Mouse (Mus musculus): ENCODE results near the gene Plppr1. TPM values are rescaled to one million over a fixed set of nuclear protein-coding genes. Genes with fewer than 3 reads are reported as not detected.
A peak's percentile ranks its signal among the peaks of the same experiment; 100 is the strongest.

Plppr1 gene
- total RNA-seq, 2 experiments from 2014 or later, result not detected

- TF ChIP-seq CTCF (IDR thresholded peaks at IDR 0.05), result no peak
- H3K4me3 ChIP-seq, result no peak overlapping the region
- no peak overlapping the region for H3K27ac ChIP-seq
- intact Hi-C loops (cut with DNase I), result no loop called here
- DNase-seq, result no peak
Observed at GRCm38 (mm10) chr4:49156781-49157180, 97.7 kb downstream of the Plppr1 start.

GRCm38 (mm10) chr4:49163285-49163684 is 104.2 kb downstream of the Plppr1 start:
- TF ChIP-seq CTCF (IDR thresholded peaks at IDR 0.05), result no peak
- no peak for DNase-seq
- intact Hi-C loops (cut with DNase I), result no loop called here
- Histone ChIP-seq H3K4me3 (no peak overlapping the region), H3K27ac (no peak overlapping the region)

DNA sequence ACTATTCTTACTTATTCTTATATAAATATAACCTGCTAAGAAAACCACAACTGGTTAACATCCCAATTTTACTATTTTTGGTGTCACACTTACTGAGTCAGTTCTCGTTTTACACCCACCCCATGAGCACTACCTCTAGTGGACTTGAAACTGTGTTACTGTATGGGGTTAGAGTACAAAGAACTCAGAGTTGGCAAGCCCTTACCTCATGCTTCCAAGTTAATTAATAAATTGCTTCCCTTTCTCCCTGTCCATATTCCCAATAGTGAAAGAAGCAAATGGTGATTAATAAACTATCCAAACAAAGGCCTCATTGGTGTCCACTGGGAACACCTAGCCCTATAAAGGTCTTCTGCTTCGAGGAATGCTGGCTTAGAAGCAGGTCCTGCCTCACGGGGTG is 107.3 kb downstream of the Plppr1 start:
- DNase-seq, result no peak
- intact Hi-C loops (cut with DNase I), result no loop called here
- Histone ChIP-seq H3K4me3 (no peak overlapping the region), H3K27ac (no peak overlapping the region)
- TF ChIP-seq CTCF (IDR thresholded peaks at IDR 0.05), result no peak

DNA sequence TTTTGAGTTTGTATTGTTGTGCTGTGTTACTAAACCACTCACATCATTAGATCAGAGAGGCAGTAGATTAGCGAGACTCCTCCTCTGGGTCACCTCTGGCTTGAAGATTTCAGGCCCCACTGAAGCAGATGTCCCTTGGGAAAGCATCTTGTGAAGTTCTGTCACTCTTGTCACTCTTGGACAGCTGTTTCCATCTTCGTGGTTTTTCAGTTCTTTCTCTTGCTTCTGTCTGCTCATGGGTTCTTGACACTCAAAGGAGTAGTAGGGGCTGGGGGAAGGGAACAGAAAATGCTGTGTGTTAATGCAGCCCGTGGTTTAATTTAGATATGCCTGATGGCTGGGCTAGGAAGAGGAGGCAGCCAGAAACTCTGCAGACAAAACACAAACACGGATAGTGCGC is 108.0 kb downstream of the Plppr1 start:
- TF ChIP-seq CTCF (IDR thresholded peaks at IDR 0.05), result no peak
- no peak for DNase-seq
- intact Hi-C loops (cut with DNase I), result no loop called here
- Histone ChIP-seq H3K4me3 (no peak overlapping the region), H3K27ac (no peak overlapping the region)

- no peak overlapping the region for H3K27ac ChIP-seq
- intact Hi-C loops (cut with DNase I), result no loop called here
- H3K4me3 ChIP-seq, result no peak overlapping the region
- DNase-seq, result no peak
- no peak for TF ChIP-seq CTCF (IDR thresholded peaks at IDR 0.05)
Observed at GRCm38 (mm10) chr4:49169498-49169897, 110.4 kb downstream of the Plppr1 start.

GRCm38 (mm10) chr4:49178101-49178500 is 119.0 kb downstream of the Plppr1 start:
- Histone ChIP-seq H3K4me3 (no peak overlapping the region), H3K27ac (no peak overlapping the region)
- intact Hi-C loops (cut with DNase I), result no loop called here
- TF ChIP-seq CTCF (IDR thresholded peaks at IDR 0.05), result no peak
- DNase-seq, result no peak

GRCm38 (mm10) chr4:49178891-49179290 is 119.8 kb downstream of the Plppr1 start:
- no peak for DNase-seq
- Histone ChIP-seq H3K4me3 (no peak overlapping the region), H3K27ac (no peak overlapping the region)
- no peak for TF ChIP-seq CTCF (IDR thresholded peaks at IDR 0.05)
- intact Hi-C loops (cut with DNase I), result no loop called here

DNA sequence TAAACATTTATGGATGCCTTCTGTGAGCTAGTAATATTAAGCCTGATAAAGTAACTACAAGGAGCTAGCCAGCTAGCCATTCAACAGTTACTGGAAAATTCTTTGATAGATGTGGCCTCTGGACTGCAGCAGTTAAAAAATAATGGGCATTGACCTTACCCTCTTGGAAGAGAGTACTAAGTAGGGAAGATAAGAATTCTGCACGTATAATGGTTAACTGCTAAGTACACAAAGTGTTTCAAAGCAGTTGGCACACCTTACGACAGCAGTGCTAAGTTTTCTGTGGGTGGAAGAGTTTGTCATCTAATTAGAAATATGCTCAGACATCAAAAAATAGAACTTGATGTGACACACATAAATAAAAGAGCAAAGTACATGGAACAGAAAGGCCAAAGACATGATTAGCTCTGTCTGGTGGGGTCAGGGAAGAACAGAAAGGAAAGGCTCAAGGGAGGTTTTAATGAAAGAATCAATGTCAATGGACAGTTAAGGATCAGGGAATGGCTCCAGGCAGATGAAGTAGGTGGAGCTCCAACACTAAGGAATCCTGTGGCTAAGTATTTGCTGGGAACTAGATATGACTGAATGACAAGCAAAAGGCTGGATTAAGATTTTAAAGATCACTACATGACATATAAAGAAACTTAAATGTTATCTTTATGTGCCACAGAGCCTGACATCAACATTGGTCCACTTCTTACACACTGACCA is 120.6 kb downstream of the Plppr1 start:
- intact Hi-C loops (cut with DNase I), result no loop called here
- no peak overlapping the region for H3K4me3 ChIP-seq
- DNase-seq, result no peak
- no peak for TF ChIP-seq CTCF (IDR thresholded peaks at IDR 0.05)
- no peak overlapping the region for H3K27ac ChIP-seq

DNA sequence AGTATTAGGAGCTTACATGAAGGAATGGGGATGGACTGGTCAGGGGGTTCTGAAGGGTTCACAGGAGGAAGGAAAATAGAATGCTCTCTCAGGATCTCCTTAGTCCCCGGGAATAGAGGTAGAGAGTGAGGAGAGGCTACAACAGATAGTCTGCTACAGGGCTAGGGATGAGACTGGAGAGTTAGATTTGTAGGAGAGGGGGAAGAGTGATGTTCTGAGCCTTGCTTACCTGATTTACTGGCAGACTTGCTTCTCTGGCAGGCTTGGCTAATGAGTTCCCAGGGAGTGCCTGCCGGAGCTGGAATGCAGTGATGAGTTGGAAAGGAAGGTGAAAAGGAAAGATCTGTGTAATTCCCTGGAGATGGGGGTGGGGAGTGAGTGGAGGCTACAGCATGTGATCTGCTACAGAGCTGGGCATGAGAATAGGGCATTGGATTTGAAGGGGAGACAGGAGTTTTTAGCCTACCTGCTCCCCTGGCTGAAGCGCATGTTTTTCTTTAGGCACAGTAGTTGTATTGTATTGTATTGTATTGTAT is 131.0 kb downstream of the Plppr1 start:
- no peak for DNase-seq
- Histone ChIP-seq H3K27ac (no peak overlapping the region), H3K4me3 (no peak overlapping the region)
- TF ChIP-seq CTCF (IDR thresholded peaks at IDR 0.05), result no peak
- intact Hi-C loops (cut with DNase I), result no loop called here

- intact Hi-C loops (cut with DNase I), result no loop called here
- TF ChIP-seq CTCF (IDR thresholded peaks at IDR 0.05), result no peak
- no peak overlapping the region for H3K4me3 ChIP-seq
- H3K27ac ChIP-seq, result no peak overlapping the region
- DNase-seq, result no peak
Observed at GRCm38 (mm10) chr4:49197125-49197747, 138.2 kb downstream of the Plppr1 start.

DNA sequence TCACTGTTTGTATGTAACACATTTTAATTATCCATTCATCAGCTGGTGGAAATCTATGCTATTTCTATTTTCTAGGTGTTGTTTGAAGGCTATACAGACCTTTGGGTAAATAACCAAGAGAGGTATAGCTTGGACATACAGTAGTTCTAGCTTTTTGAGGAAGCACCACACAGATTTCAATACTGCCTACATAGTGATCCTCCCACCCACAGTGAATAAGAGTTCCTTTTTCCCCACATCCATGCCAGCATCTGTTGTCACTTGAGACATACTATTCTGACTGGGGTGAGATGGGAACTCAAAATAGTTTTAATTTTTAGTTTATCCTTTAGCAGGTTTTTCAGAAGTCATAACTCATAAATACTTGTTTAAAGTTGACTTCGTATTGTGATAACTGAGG is 151.4 kb downstream of the Plppr1 start:
- Histone ChIP-seq H3K27ac (no peak overlapping the region), H3K4me3 (no peak overlapping the region)
- no peak for TF ChIP-seq CTCF (IDR thresholded peaks at IDR 0.05)
- intact Hi-C loops (cut with DNase I), result no loop called here
- DNase-seq, result no peak

DNA sequence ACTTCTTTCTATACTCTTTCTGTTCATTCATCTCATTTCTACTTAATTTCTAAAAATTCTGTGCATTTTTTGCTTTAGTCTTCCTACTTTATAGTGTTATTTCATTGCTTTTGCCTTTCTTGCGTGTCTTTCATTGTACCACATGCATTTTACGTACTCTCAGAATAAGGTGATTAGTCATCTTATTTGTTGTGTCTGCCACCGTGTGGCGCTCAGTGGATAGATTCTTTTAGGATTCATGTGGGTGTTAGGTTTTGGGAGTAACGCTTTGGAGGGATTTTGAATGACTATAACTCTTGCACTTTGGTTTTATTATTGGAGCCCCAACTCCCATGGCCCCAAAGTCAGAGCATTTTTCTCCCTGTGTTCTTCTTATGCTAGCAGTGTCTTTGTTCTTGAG is 152.5 kb downstream of the Plppr1 start:
- no peak for DNase-seq
- Histone ChIP-seq H3K4me3 (no peak overlapping the region), H3K27ac (no peak overlapping the region)
- intact Hi-C loops (cut with DNase I), result no loop called here
- TF ChIP-seq CTCF (IDR thresholded peaks at IDR 0.05), result peak; percentile 7; the same call in 1 of the 2 replicates

DNA sequence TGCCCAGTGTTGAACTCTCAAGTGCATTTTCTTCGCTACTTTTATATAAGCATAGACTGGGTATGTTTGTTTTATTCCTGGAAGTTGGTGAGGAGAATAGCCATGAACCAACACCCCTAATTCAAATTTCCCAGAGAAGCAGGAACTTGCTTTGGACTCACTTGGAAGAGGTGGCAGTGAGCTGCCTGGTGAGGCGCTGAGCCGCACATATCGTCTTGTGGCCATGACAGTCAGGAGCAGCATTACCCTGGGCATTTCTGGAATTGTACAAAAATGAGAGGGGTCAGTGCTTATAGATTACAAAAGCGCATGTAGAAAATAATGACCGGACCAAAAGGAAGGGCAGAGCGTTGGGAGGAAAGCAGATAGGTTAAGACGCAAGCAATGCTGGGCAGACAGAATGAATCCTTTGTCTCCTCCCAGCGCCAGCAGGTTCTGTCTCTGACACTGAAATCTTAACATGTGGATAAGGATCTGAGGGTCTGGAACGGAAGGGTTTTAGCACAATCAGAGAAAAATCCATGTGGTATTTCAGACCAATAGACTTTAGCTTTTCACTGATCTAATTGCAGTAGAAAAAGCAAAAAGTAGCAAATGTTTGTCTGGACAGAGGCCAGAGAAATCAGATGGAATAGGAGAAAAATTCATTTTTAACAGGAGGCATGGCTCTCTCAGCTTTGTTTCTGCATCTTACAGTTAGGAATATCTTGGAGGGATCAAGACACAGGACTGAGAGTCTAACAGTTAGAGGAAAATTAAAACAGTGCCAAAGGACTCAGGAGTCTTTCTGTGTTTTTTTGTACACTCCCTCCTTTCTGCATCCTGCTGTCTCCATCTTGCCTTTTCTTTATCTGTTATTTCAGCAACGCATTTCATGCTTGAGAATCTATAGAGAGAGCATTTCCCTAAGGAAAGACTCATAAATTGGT is 153.8 kb downstream of the Plppr1 start:
- no peak for DNase-seq
- intact Hi-C loops (cut with DNase I), result no loop called here
- Histone ChIP-seq H3K27ac (no peak overlapping the region), H3K4me3 (no peak overlapping the region)
- no peak for TF ChIP-seq CTCF (IDR thresholded peaks at IDR 0.05)

Measured in gastrocnemius, adult 2 months (tissue).